Mouse (Mus musculus): ENCODE measurements around the gene Ypel2. TPM values are rescaled to one million over a fixed set of nuclear protein-coding genes. Genes with fewer than 3 reads are reported as not detected.

The Ypel2 gene
- polyA plus RNA-seq, 3 experiments from 2014 or later: 3.7 to 8.9 (median 5.8) TPM

DNA sequence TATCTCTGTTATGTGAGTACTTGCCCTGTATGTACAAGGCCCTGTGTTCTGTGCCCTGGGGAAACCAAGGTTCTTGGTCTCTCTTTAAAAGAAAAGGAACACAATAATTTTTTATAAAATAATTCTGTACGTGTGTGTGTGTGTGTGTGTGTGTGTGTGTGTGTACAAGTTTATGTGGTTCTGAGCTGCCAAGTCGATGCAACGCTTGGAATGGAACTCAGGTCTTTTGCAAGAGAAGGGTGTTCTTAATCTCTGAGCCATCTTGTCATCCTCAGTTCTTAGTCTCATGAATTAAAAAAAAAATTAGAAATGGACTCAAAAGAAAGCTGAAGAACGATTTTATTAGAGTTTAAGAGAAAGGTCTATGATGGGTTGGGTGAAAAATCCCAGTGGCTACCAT is 64.0 kb downstream of the Ypel2 start:
- no peak for ATAC-seq

DNA sequence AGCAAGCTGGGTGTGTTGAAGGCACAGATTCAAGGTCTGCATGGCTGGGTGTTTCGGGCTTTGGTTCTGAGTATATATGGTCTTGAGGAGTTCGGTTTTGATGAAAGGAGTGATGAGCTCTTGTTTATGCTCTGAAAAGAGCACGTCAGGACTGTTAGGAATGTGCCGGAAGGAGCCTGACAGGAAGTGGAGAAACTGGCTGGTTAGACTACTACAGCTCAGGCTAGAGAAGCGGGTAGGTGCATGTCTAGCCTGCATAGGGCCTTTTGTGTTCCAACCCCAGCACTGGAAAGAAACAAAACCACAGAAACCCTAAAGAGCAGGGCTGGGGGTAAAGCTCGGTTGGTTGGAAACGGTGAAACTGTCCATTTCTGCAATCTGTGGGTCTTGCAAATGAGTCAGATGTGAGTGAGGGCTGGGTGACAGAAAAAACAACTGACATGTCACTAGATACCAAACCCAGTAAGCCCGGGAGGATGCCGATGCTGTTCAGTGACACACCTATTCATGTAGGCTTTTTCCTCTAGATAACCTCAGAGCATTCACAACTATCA is 68.3 kb downstream of the Ypel2 start:
- peak; percentile 65 for ATAC-seq

DNA sequence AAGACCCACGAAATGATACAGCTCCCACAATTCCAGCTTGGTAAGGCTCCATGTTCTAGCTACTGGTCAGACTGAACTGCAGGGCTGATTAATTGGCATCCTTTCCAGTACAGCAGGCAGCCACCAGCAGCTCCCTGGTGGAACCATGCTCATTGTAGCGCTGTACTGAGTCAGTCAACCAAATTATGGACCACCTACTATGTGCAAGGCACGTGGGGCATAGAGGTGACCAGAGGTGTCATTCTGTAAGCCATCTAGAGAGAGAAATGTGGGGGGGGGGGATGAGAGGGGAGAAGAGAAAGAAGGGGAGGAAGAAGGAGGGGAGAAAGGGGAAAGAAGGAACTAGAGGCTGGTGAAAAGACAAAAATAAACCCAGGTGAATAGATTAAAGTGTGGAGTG is 68.9 kb downstream of the Ypel2 start:
- no peak for ATAC-seq

DNA sequence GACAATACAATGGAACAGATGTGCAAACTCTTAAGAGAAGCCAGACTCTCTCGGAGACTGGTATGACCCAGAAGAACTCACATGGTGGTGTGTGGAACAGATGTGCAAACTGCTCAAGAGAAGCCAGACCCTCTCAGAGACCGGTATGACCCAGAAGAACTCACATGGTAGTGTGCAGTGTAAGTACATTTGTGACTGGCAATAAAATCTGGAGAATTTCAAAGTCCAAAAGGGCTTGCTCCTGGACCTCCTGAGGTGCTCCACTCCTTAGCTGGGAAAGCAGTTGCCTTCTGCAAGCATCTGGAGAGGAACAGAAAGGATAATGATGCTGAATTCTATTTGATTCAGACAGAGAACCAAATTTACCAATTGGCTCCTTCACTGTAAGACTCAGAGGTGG is 69.9 kb downstream of the Ypel2 start:
- ATAC-seq: no peak

DNA sequence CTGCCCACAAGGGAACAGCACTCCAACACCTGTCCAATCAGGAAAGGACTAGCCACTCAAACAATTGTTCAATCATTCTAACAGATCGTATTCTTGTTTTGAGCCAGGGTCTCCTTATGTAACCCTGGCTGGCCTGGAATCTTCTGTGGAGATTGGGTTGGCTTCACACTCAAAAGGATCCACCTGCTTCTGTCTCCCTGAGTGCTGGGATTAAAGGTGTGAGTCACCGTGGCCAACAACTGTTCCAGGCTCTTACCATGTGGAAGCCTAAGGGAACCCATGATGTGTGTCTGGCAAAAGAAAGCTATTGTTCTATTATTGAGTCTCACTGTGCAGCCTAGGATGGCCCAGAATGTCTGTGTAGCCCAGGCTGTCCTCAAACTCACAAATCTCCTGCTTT is 71.5 kb downstream of the Ypel2 start:
- no peak for ATAC-seq

DNA sequence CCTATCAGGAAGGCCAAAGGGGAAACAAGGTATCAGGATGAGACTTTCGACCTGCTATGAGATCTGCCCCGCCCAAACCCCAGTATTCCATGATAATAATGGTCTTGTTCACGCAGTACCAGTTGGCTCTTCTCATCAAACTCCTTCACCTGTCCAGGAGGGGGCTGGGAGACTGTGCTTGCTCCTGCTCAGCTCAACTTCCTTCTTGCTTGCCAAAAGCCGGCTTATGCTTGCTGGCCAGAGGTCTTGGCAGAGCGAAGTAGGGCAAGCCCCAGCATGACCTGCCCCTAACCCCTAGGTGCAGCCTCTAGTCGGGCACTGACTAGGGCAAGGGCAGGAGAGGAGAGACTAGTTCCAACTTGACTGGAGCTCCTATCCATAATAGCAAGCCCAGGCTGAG is 72.2 kb downstream of the Ypel2 start:
- no peak for ATAC-seq

DNA sequence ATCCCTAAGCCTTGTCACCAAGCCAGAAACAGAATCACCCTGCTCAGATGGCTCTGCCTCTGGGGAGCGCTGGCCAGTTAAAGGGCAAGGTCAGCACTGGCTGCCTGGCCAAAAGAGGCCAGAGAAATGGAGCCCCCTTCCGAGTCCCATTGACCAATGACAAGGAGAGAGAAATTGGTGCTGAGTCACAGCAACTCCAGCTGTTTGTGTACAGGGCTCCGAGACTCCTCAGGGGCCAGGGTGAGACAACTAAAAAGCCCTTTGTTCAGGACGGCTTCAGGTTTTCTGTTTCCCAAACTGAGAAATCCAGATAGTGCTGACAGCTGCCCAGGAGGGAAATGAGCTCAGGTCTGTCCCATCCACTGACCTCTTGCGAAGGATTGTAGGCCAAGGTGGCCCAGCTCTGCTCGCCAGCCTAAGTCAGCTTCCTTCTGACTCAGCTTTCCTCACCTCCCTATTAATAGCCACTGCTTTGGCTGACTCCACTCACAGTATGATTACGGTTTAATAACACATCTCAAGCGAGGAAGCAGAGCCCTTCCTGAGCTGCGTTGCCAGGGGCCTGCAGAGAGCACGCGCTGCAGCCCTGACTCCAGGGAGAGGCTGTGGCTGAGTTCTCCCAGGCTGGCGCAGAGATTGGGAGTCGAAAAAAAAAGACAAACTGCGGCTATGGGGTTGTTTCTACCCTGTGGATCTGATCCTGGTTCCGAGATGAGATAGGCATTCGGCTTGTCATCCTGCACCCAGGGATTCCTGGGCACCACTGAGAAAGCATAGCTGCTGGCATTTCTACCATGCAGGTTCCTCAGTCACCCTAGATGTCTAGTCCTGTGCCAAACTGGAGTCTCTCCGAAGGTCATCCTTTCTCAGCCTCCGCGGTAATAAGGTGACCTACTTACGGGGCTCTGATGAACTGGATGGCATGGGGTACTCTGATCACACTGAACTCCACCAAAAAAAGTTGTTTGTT is 73.1 kb downstream of the Ypel2 start:
- no peak for ATAC-seq

DNA sequence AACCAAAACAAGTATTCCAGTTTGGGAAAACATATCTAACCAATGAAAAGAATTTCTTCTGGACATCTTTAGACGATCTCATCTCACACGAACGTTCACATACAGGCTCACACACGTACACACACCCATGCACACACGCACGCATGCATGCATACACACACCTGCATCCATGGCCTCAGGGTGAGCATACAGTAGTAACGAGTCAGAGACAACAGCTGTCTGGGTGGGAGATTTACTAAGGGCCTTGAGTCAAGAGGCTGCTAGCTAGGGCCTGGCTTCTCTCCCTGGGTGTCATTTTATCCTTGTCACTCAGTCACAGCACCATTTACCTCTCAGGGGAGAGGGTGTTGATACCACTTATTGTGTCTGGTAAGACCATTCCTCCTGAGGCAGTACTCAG is 74.0 kb downstream of the Ypel2 start:
- no peak for ATAC-seq

DNA sequence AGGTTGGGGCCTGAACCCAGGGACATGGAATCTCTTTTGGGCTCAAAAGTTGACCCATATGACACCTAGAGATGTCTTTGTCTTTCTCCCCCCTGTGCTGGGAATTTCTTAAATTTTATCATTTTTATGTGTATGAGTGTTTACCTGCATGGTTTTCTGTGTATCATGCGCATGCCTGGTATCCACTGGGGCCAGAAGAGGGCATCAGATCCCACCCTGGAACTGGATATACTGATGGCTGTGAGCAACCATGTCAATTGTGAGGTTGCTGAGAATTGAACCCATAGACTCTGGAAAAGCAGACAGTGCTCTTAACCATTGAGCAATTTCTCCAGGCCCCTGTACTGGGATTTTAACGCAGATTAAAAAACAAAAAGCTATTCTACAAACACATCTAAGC is 76.0 kb downstream of the Ypel2 start:
- no peak for ATAC-seq

DNA sequence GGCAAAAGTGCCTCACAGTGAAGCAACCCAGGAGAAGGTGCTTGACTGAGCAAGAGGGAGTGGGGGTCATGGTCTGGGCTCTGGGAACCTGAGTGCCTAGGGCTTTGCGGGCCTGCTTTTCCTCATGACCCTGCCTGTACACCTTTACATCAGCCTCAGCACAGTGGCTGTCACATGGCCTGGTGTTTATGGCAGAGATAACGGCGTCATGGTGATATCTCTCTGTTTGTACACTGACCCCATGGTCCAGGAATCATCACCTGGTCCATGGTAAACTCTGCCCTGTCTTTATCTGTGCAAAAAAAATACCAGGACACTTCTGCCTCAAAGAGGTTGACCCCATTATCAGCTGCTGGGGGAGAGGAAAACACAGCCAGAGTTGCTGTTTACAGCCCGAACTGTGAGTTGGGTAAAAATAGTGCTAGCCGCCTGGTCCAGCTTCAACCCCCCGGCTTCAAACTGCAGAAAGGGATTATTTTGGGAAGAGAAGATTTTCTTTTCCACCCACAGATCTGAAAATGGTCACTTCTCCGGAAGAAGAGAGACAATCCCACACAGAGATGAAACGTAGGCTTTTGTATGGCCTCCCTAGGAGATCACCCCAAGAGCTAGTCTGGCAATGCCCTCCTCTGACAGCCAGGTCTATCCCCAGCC is 76.8 kb downstream of the Ypel2 start:
- ATAC-seq: no peak

DNA sequence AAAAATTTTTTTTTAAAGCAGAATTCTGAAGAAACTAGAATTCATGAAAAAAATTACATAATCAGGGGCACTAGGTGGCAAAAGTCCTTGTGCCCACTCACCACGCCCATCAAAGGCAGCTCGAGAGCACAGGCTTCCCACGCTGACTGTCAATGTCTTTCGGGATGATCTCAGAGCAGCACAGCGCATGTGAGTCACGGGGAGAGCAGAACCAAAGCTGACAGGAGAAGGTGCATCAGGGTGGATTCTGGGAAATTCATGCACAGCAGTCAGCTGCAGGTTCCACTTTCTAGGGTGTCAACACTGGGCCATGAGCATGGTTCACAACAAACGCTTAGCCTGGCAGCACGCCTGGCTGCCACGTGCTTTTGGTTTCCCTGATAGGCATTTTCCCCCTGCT is 79.2 kb downstream of the Ypel2 start:
- no peak for ATAC-seq

DNA sequence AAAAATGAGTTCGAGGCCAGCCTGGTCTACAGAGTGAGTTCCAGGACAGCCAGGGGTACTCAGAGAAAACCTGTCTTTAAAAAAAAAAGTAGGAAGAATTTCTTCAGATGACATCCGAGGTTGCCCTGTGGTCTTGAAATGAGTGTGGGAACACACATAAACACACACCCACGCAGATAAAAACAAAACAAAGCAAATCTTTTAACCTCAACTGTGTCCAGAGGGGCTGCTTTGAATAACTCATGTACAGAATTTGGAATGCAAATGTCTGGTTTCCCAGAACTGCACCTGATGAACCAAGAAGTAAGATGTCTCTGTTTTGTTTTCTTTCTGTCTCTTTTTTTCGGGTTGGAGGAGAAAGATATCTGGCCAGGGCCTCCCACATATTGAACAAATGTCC is 83.3 kb downstream of the Ypel2 start:
- no peak for ATAC-seq

DNA sequence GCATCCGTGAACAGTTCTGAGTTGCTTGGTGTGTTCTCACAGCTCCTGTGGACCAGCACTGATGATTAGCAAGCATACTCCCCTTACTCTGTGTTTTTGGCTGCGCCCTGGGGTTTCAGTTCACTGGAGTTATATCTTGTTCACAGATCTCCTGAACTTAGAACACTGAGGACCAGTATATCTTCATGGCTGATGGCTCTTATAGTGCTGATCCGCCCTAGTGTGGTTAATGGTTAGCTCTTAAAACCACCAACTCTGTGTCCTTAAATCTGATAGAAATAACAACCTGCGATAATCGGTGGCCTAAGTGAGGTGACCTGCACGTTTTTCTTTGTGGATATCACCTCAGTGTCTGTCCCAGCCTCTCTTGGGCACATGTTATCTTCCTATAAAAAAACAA is 84.5 kb downstream of the Ypel2 start:
- ATAC-seq: no peak

DNA sequence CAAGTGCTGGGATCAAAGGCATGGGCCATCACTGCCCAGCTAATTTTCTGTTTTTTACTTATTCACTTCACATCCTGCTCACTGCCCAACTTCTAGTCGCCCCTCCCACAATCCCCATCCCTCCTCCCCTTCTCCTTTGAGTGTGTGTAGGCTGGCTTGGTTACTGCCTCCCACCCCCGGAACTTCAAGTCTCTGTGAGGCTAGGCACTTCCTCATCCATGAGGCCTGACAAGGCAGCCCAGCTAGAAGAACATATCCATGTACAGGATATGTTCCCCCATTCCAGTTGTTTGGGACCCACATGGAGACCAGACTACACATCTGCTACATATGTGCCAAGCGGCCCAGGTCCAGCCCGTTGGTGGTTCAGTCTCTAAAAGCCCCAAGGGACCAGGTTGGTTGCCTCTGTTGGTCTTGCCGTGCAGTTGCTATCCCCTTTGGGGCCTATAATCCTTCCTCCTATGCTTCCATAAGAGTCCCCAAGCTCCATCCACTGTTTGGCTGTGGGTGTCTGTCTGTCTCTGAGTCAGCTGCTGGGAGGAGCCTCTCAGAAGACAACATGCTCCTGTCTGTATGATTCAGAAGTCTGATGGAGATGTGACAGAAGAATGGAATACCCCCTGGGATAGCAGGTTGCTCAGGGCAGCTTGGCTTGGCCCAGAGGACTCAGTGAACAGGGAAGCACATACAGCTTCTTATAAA is 85.5 kb downstream of the Ypel2 start:
- no peak for ATAC-seq

DNA sequence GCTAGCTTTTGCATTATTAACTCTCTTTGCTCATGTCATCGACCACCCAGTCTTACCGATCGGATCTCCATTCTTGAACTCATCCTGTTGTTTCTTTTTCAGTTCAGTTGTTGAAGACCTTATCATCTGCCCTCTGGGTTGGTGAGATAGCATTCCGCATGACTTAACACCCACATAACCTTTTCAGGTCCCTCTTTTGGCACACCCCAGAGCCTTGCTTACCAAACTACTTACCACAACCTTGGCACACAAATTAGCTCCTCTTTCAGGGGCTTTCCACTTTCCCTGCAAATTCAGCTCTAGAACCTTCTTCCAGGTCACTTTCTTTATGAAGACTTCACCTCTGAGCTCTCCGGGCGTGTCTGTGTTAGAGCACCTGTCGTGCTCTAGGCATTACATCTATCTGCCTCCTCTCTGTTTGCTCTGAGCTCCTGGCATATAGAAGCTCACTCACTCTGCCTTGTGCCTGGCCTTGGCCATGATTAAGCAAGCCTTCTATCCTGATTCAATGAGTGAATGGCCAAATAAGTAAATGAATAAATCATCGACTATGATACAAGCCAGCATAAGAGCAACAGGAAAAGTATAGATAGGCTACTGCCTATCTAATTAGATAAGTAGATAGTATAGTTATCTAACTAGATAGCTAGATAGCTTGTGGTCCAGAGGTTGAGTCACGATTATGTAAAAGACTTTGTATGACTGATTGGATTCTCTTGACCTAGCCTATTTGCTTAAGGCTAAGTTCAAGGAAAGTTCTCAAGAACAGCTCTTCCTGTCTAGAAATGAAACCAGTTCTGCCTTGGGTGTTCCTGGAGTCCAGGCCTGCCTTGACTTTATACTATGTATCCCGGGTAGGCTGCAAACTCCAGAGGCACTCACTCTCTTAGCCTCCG is 86.5 kb downstream of the Ypel2 start:
- ATAC-seq: no peak

DNA sequence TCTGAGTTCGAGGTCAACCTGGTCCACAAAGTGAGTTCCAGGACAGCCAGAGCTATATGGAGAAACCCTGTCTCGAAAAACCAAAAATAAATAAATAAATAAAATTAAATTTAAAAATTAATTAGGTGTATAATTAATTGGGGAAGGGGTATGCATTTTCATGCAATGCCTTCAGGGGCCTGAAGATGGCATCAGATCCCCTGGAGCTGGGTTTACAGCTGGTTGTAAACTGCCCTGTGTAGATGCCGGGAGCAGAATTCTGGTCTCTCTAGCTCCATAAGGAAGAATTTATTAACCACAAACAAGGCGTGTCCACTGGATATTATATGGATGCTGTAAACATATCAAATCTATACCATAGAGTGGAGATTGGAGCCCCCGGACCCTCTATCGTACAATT is 87.2 kb downstream of the Ypel2 start:
- ATAC-seq: no peak

DNA sequence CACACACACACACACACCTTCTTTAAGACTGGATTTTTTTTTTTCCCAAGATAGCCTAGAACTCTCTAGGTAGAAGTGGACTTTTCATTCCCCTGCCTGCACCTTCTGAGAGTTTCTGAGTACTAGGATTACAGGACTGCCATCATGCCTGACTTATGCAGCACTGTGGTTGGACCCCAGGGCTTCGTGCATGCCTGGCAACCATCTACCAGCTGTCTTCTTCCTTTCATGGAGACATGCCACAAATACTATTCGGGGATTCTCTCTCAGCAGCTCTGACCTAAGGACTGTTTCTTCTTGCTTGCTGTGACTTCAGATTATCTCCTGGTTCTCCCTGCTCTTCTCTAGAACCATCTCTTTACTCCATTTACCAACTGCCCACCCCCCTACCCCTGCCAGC is 88.2 kb downstream of the Ypel2 start:
- ATAC-seq: no peak

DNA sequence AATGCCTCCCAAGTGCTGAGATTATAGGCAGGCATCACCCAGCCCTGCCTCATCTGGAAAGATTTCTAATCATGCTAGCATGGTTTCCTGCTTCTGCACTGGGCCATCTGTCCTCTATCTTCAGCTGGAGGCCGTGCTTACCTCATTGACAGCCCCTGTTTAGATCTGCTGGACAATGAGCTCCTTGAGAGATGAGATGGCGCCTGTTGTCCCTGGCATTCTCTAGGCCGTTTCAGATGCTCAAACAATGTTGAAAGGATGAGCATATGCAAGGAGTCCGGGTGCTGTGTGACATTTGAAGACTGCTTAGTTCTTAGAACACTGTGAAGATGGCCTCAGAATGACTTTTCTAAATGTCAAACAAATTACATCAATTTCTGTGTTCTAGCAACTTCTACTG is 88.8 kb downstream of the Ypel2 start:
- ATAC-seq: no peak

DNA sequence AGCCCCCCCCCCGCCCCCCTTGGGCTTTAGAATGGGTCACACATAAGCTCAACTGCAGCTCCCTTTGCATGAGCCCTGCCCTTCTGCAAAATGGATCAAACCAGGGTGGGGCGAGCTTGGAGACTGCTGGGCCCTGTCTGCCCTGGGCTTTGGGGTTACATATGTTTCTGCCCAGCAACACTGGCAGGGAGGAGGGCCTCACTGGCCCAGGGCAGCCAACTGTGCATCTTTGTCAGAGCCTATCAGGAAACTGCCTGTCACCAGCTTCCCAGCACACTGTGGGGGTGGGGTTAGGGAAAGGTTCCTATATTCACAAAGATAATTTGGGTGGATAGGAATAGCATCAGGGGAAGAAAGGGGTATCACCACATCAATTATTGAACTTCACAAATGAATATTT is 95.1 kb downstream of the Ypel2 start:
- no peak for ATAC-seq

DNA sequence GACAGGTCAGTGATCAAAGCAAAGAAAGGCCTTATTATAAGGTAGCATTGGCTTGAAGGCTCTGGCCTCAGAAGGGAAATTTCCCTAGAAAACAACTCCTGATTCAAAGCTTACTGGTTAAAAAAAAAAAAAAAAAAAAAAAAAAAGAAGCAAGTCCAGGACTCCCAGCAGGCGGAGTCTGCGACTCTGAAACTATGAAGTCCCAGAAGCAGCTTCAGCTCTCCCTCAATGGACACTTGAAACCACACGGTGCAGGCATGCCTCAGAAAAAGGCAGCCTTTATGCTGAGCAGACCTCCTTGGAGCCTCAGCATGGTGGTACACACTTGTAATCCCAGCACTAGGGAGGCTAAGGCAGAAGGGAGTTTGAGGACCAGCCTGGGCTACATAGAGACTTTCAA is 97.9 kb downstream of the Ypel2 start:
- ATAC-seq: no peak

DNA sequence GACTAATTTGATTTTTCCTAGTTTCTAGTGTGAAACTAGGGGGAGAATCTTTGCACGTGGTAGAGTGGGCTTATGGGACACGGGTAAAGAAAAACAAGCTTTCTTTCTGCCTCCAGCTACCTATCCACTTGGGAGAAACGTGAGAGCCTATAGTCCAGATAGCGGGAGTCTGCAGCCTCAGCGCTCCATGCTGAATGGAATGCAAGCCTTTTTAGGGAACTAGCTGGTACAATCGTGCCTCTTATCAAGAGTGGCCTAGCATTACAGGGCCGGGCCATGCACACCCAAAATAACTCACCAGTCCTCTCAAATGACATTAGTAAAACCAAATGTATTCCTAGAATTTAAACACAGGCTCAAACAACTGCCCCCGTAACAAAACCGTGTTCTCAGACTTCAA is 98.4 kb downstream of the Ypel2 start:
- no peak for ATAC-seq

DNA sequence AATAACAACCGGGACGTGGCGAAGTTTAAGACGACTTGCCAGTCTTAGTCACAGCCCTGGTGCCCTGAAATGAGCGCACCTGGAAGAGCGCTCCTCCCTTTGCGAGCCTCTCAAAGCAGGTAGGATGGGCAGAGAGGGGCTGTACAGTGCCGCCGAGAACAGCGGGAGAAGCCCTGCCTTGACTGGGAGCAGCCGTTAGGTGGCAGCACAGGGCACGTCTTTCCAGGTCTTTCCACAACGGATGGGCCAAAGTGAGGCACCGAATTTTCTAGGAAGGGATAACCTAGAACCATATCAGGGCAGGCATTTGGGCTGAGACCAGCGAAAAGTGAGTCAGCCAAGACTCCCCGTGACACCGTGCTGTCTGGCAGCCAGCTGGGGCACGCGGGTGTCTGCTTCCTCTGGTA is 99.3 kb downstream of the Ypel2 start:
- peak; percentile 66 for ATAC-seq
